Mouse (Mus musculus): Measurements from ENCODE around the gene Gm49384.
"Not testable (repeated sequence)": the region's sequence is repeated elsewhere in the genome, so short reads cannot be mapped to it uniquely, and the experiment has no call there.

Gene Gm49384

GRCm38 (mm10) chr12:69167656-69168460 lies 36.2 kb downstream of the Gm49384 start:
- DNase-seq (ENCODE audit: low spot score): no peak

- not testable (repeated sequence) for DNase-seq (ENCODE audit: low spot score)
Measured at GRCm38 (mm10) chr12:69166861-69167581, 37.0 kb downstream of the Gm49384 start.

- no peak for DNase-seq (ENCODE audit: low spot score)
Measured at GRCm38 (mm10) chr12:69164904-69165303, 39.2 kb downstream of the Gm49384 start.

- not testable (repeated sequence) for DNase-seq (ENCODE audit: low spot score)
Measured at GRCm38 (mm10) chr12:69163586-69163985, 40.5 kb downstream of the Gm49384 start.

- DNase-seq (ENCODE audit: low spot score): not testable (repeated sequence)
Measured at GRCm38 (mm10) chr12:69160677-69161076, 43.4 kb downstream of the Gm49384 start.

GRCm38 (mm10) chr12:69159578-69159940 lies 44.5 kb downstream of the Gm49384 start:
- DNase-seq (ENCODE audit: low spot score): peak; percentile 39

GRCm38 (mm10) chr12:69158765-69159577 lies 45.1 kb downstream of the Gm49384 start, which contains the start of gene Rps29:
TSS of gene Rps29 (minus strand) at chr12:69159186.
- DNase-seq (ENCODE audit: low spot score): peak; percentile 97

GRCm38 (mm10) chr12:69158366-69158764 lies 45.7 kb downstream of the Gm49384 start:
- DNase-seq (ENCODE audit: low spot score): no peak

GRCm38 (mm10) chr12:69157107-69157506 lies 47.0 kb downstream of the Gm49384 start:
- DNase-seq (ENCODE audit: low spot score): no peak

GRCm38 (mm10) chr12:69156436-69156835 lies 47.6 kb downstream of the Gm49384 start:
- DNase-seq (ENCODE audit: low spot score): no peak

GRCm38 (mm10) chr12:69155923-69156322 lies 48.1 kb downstream of the Gm49384 start:
- DNase-seq (ENCODE audit: low spot score): no peak

GRCm38 (mm10) chr12:69150049-69150448 lies 54.0 kb downstream of the Gm49384 start:
- no peak for DNase-seq (ENCODE audit: low spot score)

GRCm38 (mm10) chr12:69147166-69147735 lies 56.8 kb downstream of the Gm49384 start:
- no peak for DNase-seq (ENCODE audit: low spot score)

- DNase-seq (ENCODE audit: low spot score): no peak
Measured at GRCm38 (mm10) chr12:69143460-69143859, 60.6 kb downstream of the Gm49384 start.

GRCm38 (mm10) chr12:69139841-69140240 lies 64.2 kb downstream of the Gm49384 start:
- no peak for DNase-seq (ENCODE audit: low spot score)
